ENCODE assay signal across 8 mouse cellular contexts in genomic region chr4:45472706-45473105, GRCm38 (mm10). TPM values are rescaled to one million over a fixed set of nuclear protein-coding genes. Genes with fewer than 3 reads are reported as not detected.
DNase-seq lines count a peak whose midpoint lies in the region; ATAC-seq and TF ChIP-seq lines count a peak whose summit lies in the region.

No protein-coding gene starts in this region.

- H3K4me3 ChIP-seq in forebrain, embryonic 10.5 days = no peak overlapping the region
- no peak overlapping the region for H3K4me3 ChIP-seq in forebrain, embryonic 11.5 days (ENCODE audit: low read depth, low read length)
- peak overlapping the region; percentile 74 for H3K4me3 ChIP-seq in megakaryocyte, embryonic 14.5 days (replicated peaks)
- no peak overlapping the region for H3K4me3 ChIP-seq in limb, embryonic 14.5 days (replicated peaks; ENCODE audit: low read length)
- no peak overlapping the region for H3K4me3 ChIP-seq in stomach, embryonic 16.5 days (replicated peaks; ENCODE audit: low read length)

- no peak overlapping the region for H3K4me2 ChIP-seq in forebrain, embryonic 11.5 days (ENCODE audit: low read depth, low read length, severe bottlenecking)
- peak overlapping the region; percentile 8; the same call in 1 of the 2 replicates for H3K4me2 ChIP-seq in limb, embryonic 14.5 days (replicated peaks; ENCODE audit: low read depth, low read length, severe bottlenecking)
- H3K4me2 ChIP-seq in stomach, embryonic 16.5 days (ENCODE audit: low read depth, low read length) = peak overlapping the region; percentile 23

- no peaks in the 10 kb centered on the region for H3K27me3 ChIP-seq in forebrain, embryonic 10.5 days (ENCODE audit: poor library complexity, severe bottlenecking)
- H3K27me3 ChIP-seq in forebrain, embryonic 11.5 days (ENCODE audit: control insufficient read depth, insufficient read depth, low read length) = no peaks in the 10 kb centered on the region
- no peaks in the 10 kb centered on the region for H3K27me3 ChIP-seq in megakaryocyte, embryonic 14.5 days (replicated peaks)
- H3K27me3 ChIP-seq in limb, embryonic 14.5 days (ENCODE audit: control insufficient read depth, insufficient read depth, low read length) = no peaks in the 10 kb centered on the region
- H3K27me3 ChIP-seq in stomach, embryonic 16.5 days (ENCODE audit: control insufficient read depth, insufficient read depth, low read length) = no peaks in the 10 kb centered on the region

- no peak for ATAC-seq in forebrain, embryonic 11.5 days (replicated peaks; ENCODE audit: low FRiP score)
- ATAC-seq in megakaryocyte, adult 5-6 weeks (ENCODE audit: poor library complexity, severe bottlenecking) = no peak
- ATAC-seq in limb, embryonic 14.5 days (ENCODE audit: low FRiP score, low read depth) = peak; percentile 84
- ATAC-seq in stomach, embryonic 16.5 days (ENCODE audit: insufficient read depth, low FRiP score) = peak; percentile 51; the same call in 1 of the 2 replicates
- no peak for ATAC-seq in megakaryocyte progenitor cell, adult 5-6 weeks (replicated peaks; ENCODE audit: poor library complexity)

- no peak overlapping the region for H3K9ac ChIP-seq in forebrain, embryonic 11.5 days (ENCODE audit: low read length)
- no peak overlapping the region for H3K9ac ChIP-seq in limb, embryonic 14.5 days (ENCODE audit: low read depth, low read length, severe bottlenecking)
- peak overlapping the region; percentile 34; the same call in 1 of the 2 replicates for H3K9ac ChIP-seq in stomach, embryonic 16.5 days (ENCODE audit: low read length)

- H3K27ac ChIP-seq in forebrain, embryonic 10.5 days = peak overlapping the region; percentile 6
- H3K27ac ChIP-seq in forebrain, embryonic 11.5 days (ENCODE audit: low read depth, low read length) = no peak overlapping the region
- H3K27ac ChIP-seq in limb, embryonic 14.5 days (replicated peaks; ENCODE audit: low read depth, low read length) = 0 out of 2 replicates have a peak overlapping the region, but pooled peaks have one; percentile 33
- H3K27ac ChIP-seq in stomach, embryonic 16.5 days (ENCODE audit: low read length) = peak overlapping the region; percentile 83

- TF ChIP-seq POLR2A in limb, embryonic 14.5 days (IDR thresholded peaks at IDR 0.05; ENCODE audit: borderline replicate concordance, extremely low read depth, insufficient read depth, insufficient read length) = no peak

- H3K9me3 ChIP-seq in forebrain, embryonic 10.5 days = no peaks in the 10 kb centered on the region; the same call in 1 of the 2 replicates
- H3K9me3 ChIP-seq in forebrain, embryonic 11.5 days (ENCODE audit: control insufficient read depth, low read length) = no peaks in the 10 kb centered on the region
- peaks cover 7% of the 10 kb centered on the region for H3K9me3 ChIP-seq in megakaryocyte, embryonic 14.5 days
- H3K9me3 ChIP-seq in limb, embryonic 14.5 days (ENCODE audit: control insufficient read depth, low read length) = no peaks in the 10 kb centered on the region
- H3K9me3 ChIP-seq in stomach, embryonic 16.5 days (replicated peaks; ENCODE audit: control insufficient read depth, low read length) = no peaks in the 10 kb centered on the region

- DNase-seq in forebrain, embryonic 10.5 days (ENCODE audit: extremely low spot score, low spot score) = no peak
- no peak for DNase-seq in forebrain, embryonic 11.5 days (ENCODE audit: low spot score)
- DNase-seq in limb, embryonic 14.5 days (ENCODE audit: low spot score) = peak; percentile 51
- DNase-seq in cerebellum, postnatal 4 days (ENCODE audit: low spot score in 2 of 2) = no peak

- 77% methylated on average over 6 of the region's 6 CpGs for WGBS in forebrain, embryonic 10.5 days
- WGBS in forebrain, embryonic 11.5 days = 83% methylated on average over 6 of the region's 6 CpGs
- WGBS in limb, embryonic 14.5 days = 25% methylated on average over 6 of the region's 6 CpGs
- 41% methylated on average over 6 of the region's 6 CpGs for WGBS in stomach, embryonic 16.5 days

- H3K4me1 ChIP-seq in forebrain, embryonic 10.5 days = peaks cover 77% of the 10 kb centered on the region
- H3K4me1 ChIP-seq in forebrain, embryonic 11.5 days (replicated peaks; ENCODE audit: control insufficient read depth, insufficient read depth, low read length) = peaks cover 13% of the 10 kb centered on the region
- peaks cover 78% of the 10 kb centered on the region for H3K4me1 ChIP-seq in megakaryocyte, embryonic 14.5 days
- peaks cover 45% of the 10 kb centered on the region for H3K4me1 ChIP-seq in limb, embryonic 14.5 days (ENCODE audit: control insufficient read depth, insufficient read depth, low read length)
- peaks cover 53% of the 10 kb centered on the region for H3K4me1 ChIP-seq in stomach, embryonic 16.5 days (ENCODE audit: control insufficient read depth, insufficient read depth, low read length)

- peaks cover 17% of the 10 kb centered on the region for H3K36me3 ChIP-seq in forebrain, embryonic 10.5 days (replicated peaks)
- no peaks in the 10 kb centered on the region for H3K36me3 ChIP-seq in forebrain, embryonic 11.5 days (ENCODE audit: control insufficient read depth, insufficient read depth, low read length)
- peaks cover 30% of the 10 kb centered on the region for H3K36me3 ChIP-seq in megakaryocyte, embryonic 14.5 days (replicated peaks; ENCODE audit: low read length)
- H3K36me3 ChIP-seq in limb, embryonic 14.5 days (ENCODE audit: control insufficient read depth, insufficient read depth, low read length) = no peaks in the 10 kb centered on the region
- H3K36me3 ChIP-seq in stomach, embryonic 16.5 days (ENCODE audit: control insufficient read depth, insufficient read depth, low read length) = no peaks in the 10 kb centered on the region

RNA-seq across cellular contexts. Expression of gene Shb, which starts 59.6 kb away (rescaled TPM):
- 2.8 and 3.0 TPM in 2 replicates for polyA plus RNA-seq in forebrain, embryonic 10.5 days (2016; fragmentation: Nextera tagmentation; extraction: Ambion mirVana)
- polyA plus RNA-seq in forebrain, embryonic 11.5 days (2014; fragmentation: Nextera tagmentation; extraction: Ambion mirVana) = 8.2 and 9.7 TPM in 2 replicates
- polyA plus RNA-seq in megakaryocyte, embryonic 14.5 days (2012; ENCODE audit: insufficient read depth, low replicate concordance) = 20.2 and 27.2 TPM in 2 replicates
- 3.7 and 3.9 TPM in 2 replicates for total RNA-seq in megakaryocyte, adult 5-6 weeks (2015)
- 1.8 and 3.3 TPM in 2 replicates for total RNA-seq in megakaryocyte, adult 5-6 weeks (2017)
- 19.0 and 20.9 TPM in 2 replicates for polyA plus RNA-seq in limb, embryonic 14.5 days (2012; rRNA removed)
- 9.2 and 10.6 TPM in 2 replicates for polyA plus RNA-seq in limb, embryonic 14.5 days (2014; fragmentation: Nextera tagmentation; extraction: Ambion mirVana)
- polyA plus RNA-seq in stomach, embryonic 16.5 days (2015; fragmentation: Nextera tagmentation; extraction: Ambion mirVana) = 2.1 and 2.7 TPM in 2 replicates
- total RNA-seq in megakaryocyte progenitor cell, adult 5-6 weeks (2015) = 1.5 TPM in 2 replicates
- total RNA-seq in megakaryocyte progenitor cell, adult 5-6 weeks (2017) = 2.0 and 2.8 TPM in 2 replicates

Comparison
In these comparisons a context has a peak if more than half of its experiments do, and no peak if none do; other contexts are left out.
1. ATAC-seq: peak in limb, embryonic 14.5 days (single experiment) and stomach, embryonic 16.5 days (single experiment); none in forebrain, embryonic 11.5 days (single experiment), megakaryocyte, adult 5-6 weeks (single experiment) and megakaryocyte progenitor cell, adult 5-6 weeks (single experiment).